Mouse (Mus musculus) embryonic facial prominence, embryonic 11.5 days (tissue): Measurements from ENCODE around the gene Tti1. TPM values are rescaled to one million over a fixed set of nuclear protein-coding genes. Genes with fewer than 3 reads are reported as not detected.

Source experiments
- ATAC-seq: fragments of 200-750 bp; cut with Nextera tagmentation; replicated peaks from 2 replicates; pipeline ENCODE4 v1.8.0; 2017; ENCODE audit warnings: low read depth; ENCODE audit not compliant: insufficient number of reproducible peaks, low FRiP score, low TSS enrichment
- DNase-seq: peaks from one replicate; pipeline ENCODE4 v3.0.0-alpha.2; 2015; ENCODE audit warnings: low spot score
- H3K27ac ChIP-seq: fragments of 300-500 bp; sonication (generic); replicated peaks from 2 replicates; pipeline ENCODE4 v1.5.1; 2014; ENCODE audit warnings: mild to moderate bottlenecking, low read depth, low read length, control low read depth
- H3K27me3 ChIP-seq: fragments of 300-500 bp; sonication (generic); 2 replicates; pipeline ENCODE4 v1.6.1; 2014; ENCODE audit warnings: mild to moderate bottlenecking, low read length, moderate library complexity, mixed read lengths; ENCODE audit not compliant: control insufficient read depth, insufficient read depth
- H3K36me3 ChIP-seq: fragments of 300-500 bp; sonication (generic); replicated peaks from 2 replicates; pipeline ENCODE4 v1.6.1; 2014; ENCODE audit warnings: low read depth, mild to moderate bottlenecking, low read length, moderate library complexity, mixed read lengths; ENCODE audit not compliant: control insufficient read depth, insufficient read depth
- H3K4me1 ChIP-seq: fragments of 300-500 bp; sonication (generic); 2 replicates; pipeline ENCODE4 v1.6.1; 2014; ENCODE audit warnings: low read length, mixed read lengths; ENCODE audit not compliant: control insufficient read depth, insufficient read depth
- H3K4me2 ChIP-seq: fragments of 300-500 bp; sonication (generic); 2 replicates; pipeline ENCODE4 v1.6.1; 2014; ENCODE audit warnings: low read depth, mild to moderate bottlenecking, control low read depth, low read length, moderate library complexity
- H3K4me3 ChIP-seq: fragments of 300-500 bp; sonication (generic); 2 replicates; pipeline ENCODE4 v1.5.1; 2014; ENCODE audit warnings: low read depth, low read length, control low read depth
- H3K9ac ChIP-seq: fragments of 300-500 bp; sonication (generic); replicated peaks from 2 replicates; pipeline ENCODE4 v1.6.1; 2014; ENCODE audit warnings: mild to moderate bottlenecking, control low read depth, low read length
- H3K9me3 ChIP-seq: fragments of 300-500 bp; sonication (generic); replicated peaks from 2 replicates; pipeline ENCODE4 v1.6.1; 2016; ENCODE audit warnings: mild to moderate bottlenecking, low read length, inconsistent platforms, mixed read lengths; ENCODE audit not compliant: control insufficient read depth
- WGBS: fragments of 180-500 bp; shearing (Covaris S2); extraction: QIAGEN DNeasy Blood & Tissue Kit; methylation state at CpG from one replicate; pipeline ENCODE4 v1.1.7; 2014; 5-methylcytosine and 5-hydroxymethylcytosine counted together
- polyA plus RNA-seq: library from polyadenylated mRNA; unstranded; fragments of >200 nt; fragmentation: Nextera tagmentation; extraction: Ambion mirVana; gene quantifications from 2 replicates; pipeline ENCODE4 v1.2.1, GENCODE M21; 2014

Gene Tti1
- polyA plus RNA-seq, 1 experiment from 2014 or later: 28.5 TPM

- Histone ChIP-seq H3K9me3 (no peaks in the 10 kb centered on the region), H3K27ac (no peak overlapping the region), H3K4me1 (no peaks in the 10 kb centered on the region), H3K27me3 (no peaks in the 10 kb centered on the region), H3K4me3 (no peak overlapping the region), H3K4me2 (no peak overlapping the region), H3K36me3 (peaks cover 2% of the 10 kb centered on the region), H3K9ac (no peak overlapping the region)
- ATAC-seq (no peak), DNase-seq (no peak)
- 81% methylated on average over 7 of the region's 7 CpGs for WGBS
Measured at GRCm38 (mm10) chr2:158009373-158009772, 18.9 kb downstream of the Tti1 start.

DNA sequence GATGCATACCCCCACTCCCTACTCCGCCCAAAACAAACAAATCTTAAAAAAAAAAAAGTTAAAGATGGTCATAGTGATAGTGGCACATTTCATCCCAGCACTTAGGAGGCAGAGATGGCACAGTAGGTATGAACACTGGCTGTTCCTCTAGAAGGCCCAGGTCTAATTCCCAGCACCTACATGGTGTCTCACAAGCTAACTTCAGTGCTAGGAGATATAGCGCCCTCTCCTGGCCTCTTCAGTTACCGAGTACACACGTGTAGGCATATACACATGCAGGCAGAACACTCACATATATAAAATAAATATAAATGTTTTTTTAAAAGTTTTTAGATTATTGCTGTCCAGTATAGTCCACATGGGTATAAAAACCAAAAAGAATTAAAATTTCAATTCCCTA, 22.6 kb downstream of the Tti1 start:
- H3K4me3 ChIP-seq: no peak overlapping the region
- 95% methylated on average over 4 of the region's 4 CpGs for WGBS
- no peaks in the 10 kb centered on the region for H3K27me3 ChIP-seq
- peaks cover 2% of the 10 kb centered on the region for H3K36me3 ChIP-seq
- DNase-seq: no peak
- no peaks in the 10 kb centered on the region for H3K9me3 ChIP-seq
- no peak overlapping the region for H3K4me2 ChIP-seq
- no peaks in the 10 kb centered on the region for H3K4me1 ChIP-seq
- H3K9ac ChIP-seq: no peak overlapping the region
- H3K27ac ChIP-seq: no peak overlapping the region
- no peak for ATAC-seq

DNA sequence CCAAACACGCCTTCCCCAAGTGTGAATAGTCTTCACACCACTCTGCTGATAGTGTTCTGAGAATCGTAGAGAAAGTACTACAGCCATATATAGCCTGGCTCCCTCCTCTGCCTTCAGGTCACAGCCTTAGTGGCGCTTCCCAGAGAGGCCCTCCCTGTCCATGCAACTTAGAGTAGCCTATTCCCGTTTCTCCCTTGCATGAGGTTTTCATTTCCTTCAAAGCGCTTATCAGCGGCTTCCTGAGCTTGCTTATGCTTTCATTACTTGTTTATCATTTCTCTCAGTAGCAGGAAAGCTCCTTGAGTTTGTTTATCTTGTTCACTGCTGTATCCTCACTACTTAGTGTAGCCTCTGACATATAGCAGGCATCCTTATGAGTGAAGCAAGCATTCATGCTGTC, 23.6 kb downstream of the Tti1 start:
- ATAC-seq (no peak), DNase-seq (no peak)
- Histone ChIP-seq H3K4me1 (no peaks in the 10 kb centered on the region), H3K27ac (no peak overlapping the region), H3K4me2 (no peak overlapping the region), H3K9ac (no peak overlapping the region), H3K27me3 (no peaks in the 10 kb centered on the region), H3K9me3 (no peaks in the 10 kb centered on the region), H3K36me3 (peaks cover 2% of the 10 kb centered on the region), H3K4me3 (no peak overlapping the region)
- 72% methylated on average over 6 of the region's 6 CpGs for WGBS

DNA sequence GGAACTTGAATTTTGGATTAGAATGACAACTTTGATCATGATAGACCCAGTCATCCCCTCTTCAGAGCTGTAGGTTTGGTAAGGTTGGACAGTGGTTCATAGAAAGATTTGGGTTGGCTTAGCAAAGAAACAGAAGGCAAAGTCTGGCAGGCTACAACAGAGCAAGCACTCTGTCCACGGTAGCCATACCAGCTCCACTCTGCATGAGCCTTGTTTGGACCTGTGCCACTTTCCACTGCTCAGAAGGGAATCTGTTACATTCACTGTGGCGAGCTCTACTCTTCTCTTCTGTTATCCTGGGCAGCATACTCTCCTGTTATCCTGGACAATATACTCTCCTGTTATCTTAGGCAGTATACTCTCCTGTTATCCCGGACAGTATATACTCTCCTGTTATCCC, 29.4 kb downstream of the Tti1 start:
- Histone ChIP-seq H3K9ac (no peak overlapping the region), H3K9me3 (no peaks in the 10 kb centered on the region), H3K4me1 (no peaks in the 10 kb centered on the region), H3K36me3 (no peaks in the 10 kb centered on the region; the same call in 1 of the 2 replicates), H3K27ac (no peak overlapping the region), H3K4me3 (no peak overlapping the region), H3K4me2 (no peak overlapping the region), H3K27me3 (no peaks in the 10 kb centered on the region)
- no peak for DNase-seq
- WGBS: 87% methylated on average over 3 of the region's 3 CpGs
- ATAC-seq: no peak

GRCm38 (mm10) chr2:157992501-157992900, 35.7 kb downstream of the Tti1 start:
- no peak overlapping the region for H3K9ac ChIP-seq
- WGBS: 91% methylated on average over 4 of the region's 4 CpGs
- no peak for ATAC-seq

GRCm38 (mm10) chr2:157991026-157991425, 37.2 kb downstream of the Tti1 start:
- Histone ChIP-seq H3K4me1 (no peaks in the 10 kb centered on the region), H3K27ac (no peak overlapping the region), H3K9me3 (no peaks in the 10 kb centered on the region), H3K4me2 (no peak overlapping the region), H3K4me3 (no peak overlapping the region), H3K27me3 (no peaks in the 10 kb centered on the region), H3K9ac (no peak overlapping the region), H3K36me3 (no peaks in the 10 kb centered on the region)
- no peak for ATAC-seq
- no peak for DNase-seq
- WGBS: 81% methylated on average over 6 of the region's 6 CpGs

More at GRCm38 (mm10) chr2:157992501-157992900, 35.7 kb downstream of the Tti1 start:
- H3K27ac ChIP-seq: no peak overlapping the region
- no peaks in the 10 kb centered on the region for H3K4me1 ChIP-seq
- no peak for DNase-seq
- no peaks in the 10 kb centered on the region for H3K27me3 ChIP-seq
- H3K4me2 ChIP-seq: no peak overlapping the region
- no peak overlapping the region for H3K4me3 ChIP-seq
- H3K9me3 ChIP-seq: no peaks in the 10 kb centered on the region
- H3K36me3 ChIP-seq: no peaks in the 10 kb centered on the region; the same call in 1 of the 2 replicates

- H3K4me3 ChIP-seq: no peak overlapping the region
- H3K27me3 ChIP-seq: no peaks in the 10 kb centered on the region
- no peak overlapping the region for H3K9ac ChIP-seq
- no peaks in the 10 kb centered on the region for H3K4me1 ChIP-seq
- ATAC-seq (no peak), DNase-seq (peak; percentile 25)
- H3K36me3 ChIP-seq: no peaks in the 10 kb centered on the region
- H3K9me3 ChIP-seq: no peaks in the 10 kb centered on the region
- H3K27ac ChIP-seq: no peak overlapping the region
- no peak overlapping the region for H3K4me2 ChIP-seq
- 91% methylated on average over 2 of the region's 2 CpGs for WGBS
Measured at GRCm38 (mm10) chr2:157989946-157990345, 38.3 kb downstream of the Tti1 start.

DNA sequence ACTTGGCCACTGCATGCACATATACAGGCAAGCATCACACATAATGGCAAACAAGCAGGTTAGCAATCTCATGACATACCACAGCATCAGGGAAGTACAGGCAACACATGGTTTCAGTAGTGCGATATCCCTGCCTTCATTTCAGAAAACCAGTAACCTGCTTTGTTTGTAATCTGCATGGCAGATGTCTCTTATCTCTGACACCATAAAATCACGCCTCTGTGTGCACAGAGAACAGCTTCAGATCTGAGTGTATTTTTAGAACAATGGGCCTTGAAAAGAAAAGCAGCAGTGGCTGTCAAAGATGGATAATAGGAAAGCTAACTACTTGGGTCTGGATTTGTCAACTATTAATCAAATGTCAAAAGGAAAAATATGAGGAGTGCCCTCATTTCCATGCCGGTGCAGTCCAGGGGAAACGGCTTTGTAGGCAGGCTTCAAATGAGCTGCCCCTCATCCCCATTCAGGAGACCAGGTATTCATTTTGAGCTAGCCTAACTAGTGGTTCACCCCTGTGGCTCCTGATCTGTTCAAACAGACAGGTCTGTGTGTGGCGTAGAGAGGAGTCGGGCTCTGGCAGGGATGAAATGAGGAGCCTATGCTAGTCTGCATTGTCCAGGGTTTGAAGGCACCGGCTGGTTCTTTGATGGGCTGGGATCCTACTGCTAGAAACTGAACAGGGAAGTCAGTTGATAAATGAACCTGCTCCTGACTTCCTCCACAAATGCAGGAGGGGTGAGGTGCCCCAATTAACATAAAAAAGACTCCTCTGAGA, 39.6 kb downstream of the Tti1 start:
- Histone ChIP-seq H3K27ac (no peak overlapping the region), H3K36me3 (no peaks in the 10 kb centered on the region), H3K9me3 (no peaks in the 10 kb centered on the region), H3K4me2 (no peak overlapping the region), H3K4me1 (no peaks in the 10 kb centered on the region), H3K9ac (no peak overlapping the region), H3K4me3 (no peak overlapping the region), H3K27me3 (no peaks in the 10 kb centered on the region)
- WGBS: 85% methylated on average over 7 of the region's 7 CpGs
- DNase-seq: no peak
- ATAC-seq: no peak
